Mouse (Mus musculus) lung, postnatal 0 days (tissue): ENCODE data around the gene Gm49368. TPM values are rescaled to one million over a fixed set of nuclear protein-coding genes. Genes with fewer than 3 reads are reported as not detected.
A peak's percentile ranks its signal among the peaks of the same experiment; 100 is the strongest.

Experiments used
- ATAC-seq: fragments of 200-750 bp; cut with Nextera tagmentation; 2 replicates; pipeline ENCODE4 v1.8.0; 2017; ENCODE audit warnings: moderate library complexity
- DNase-seq: peaks from one replicate; pipeline ENCODE4 v3.0.0-alpha.2; 2016; ENCODE audit warnings: low spot score
- H3K27ac ChIP-seq: fragments of 300-500 bp; sonication (generic); 2 replicates; pipeline ENCODE4 v1.5.1; 2014; ENCODE audit warnings: antibody characterized with exemption, mild to moderate bottlenecking, low read length, mixed read lengths
- H3K27me3 ChIP-seq: fragments of 300-500 bp; sonication (generic); replicated peaks from 2 replicates; pipeline ENCODE4 v1.6.1; 2014; ENCODE audit warnings: low read length, mixed read lengths; ENCODE audit not compliant: insufficient read depth
- H3K36me3 ChIP-seq: fragments of 300-500 bp; sonication (generic); 2 replicates; pipeline ENCODE4 v1.6.1; 2014; ENCODE audit warnings: low read length, mixed read lengths; ENCODE audit not compliant: insufficient read depth
- H3K4me1 ChIP-seq: fragments of 300-500 bp; sonication (generic); 2 replicates; pipeline ENCODE4 v1.6.1; 2014; ENCODE audit warnings: antibody characterized with exemption, low read depth, low read length, mixed read lengths; ENCODE audit not compliant: insufficient read depth
- H3K4me2 ChIP-seq: fragments of 300-500 bp; sonication (generic); replicated peaks from 2 replicates; pipeline ENCODE4 v1.6.1; 2014; ENCODE audit warnings: low read depth, mild to moderate bottlenecking, low read length, moderate library complexity, mixed read lengths
- H3K4me3 ChIP-seq: fragments of 300-500 bp; sonication (generic); 2 replicates; pipeline ENCODE4 v1.5.1; 2014; ENCODE audit warnings: low read depth, low read length
- H3K9ac ChIP-seq: fragments of 300-500 bp; sonication (generic); replicated peaks from 2 replicates; pipeline ENCODE4 v1.6.1; 2014; ENCODE audit warnings: low read depth, mild to moderate bottlenecking
- H3K9me3 ChIP-seq: fragments of 300-500 bp; sonication (generic); 2 replicates; pipeline ENCODE4 v1.6.1; 2016; ENCODE audit warnings: low read length, mixed read lengths
- CTCF ChIP-seq: IDR thresholded peaks from 2 replicates; pipeline ENCODE4 v1.5.1; 2016; ENCODE audit warnings: antibody characterized with exemption, mild to moderate bottlenecking
- EP300 ChIP-seq: IDR thresholded peaks from 2 replicates; pipeline ENCODE4 v1.6.1; 2016; ENCODE audit warnings: antibody characterized with exemption, mild to moderate bottlenecking, control low read depth
- WGBS: fragments of 180-500 bp; shearing (Covaris S2); extraction: QIAGEN DNeasy Blood & Tissue Kit; methylation state at CpG from one replicate; pipeline ENCODE4 v1.1.7; 2014; 5-methylcytosine and 5-hydroxymethylcytosine counted together
- polyA plus RNA-seq: library from polyadenylated mRNA; unstranded; fragments of >200 nt; fragmentation: Nextera tagmentation; extraction: Ambion mirVana; gene quantifications from 2 replicates; pipeline ENCODE4 v1.2.1, GENCODE M21; 2015

Gm49368 gene
- polyA plus RNA-seq, 1 experiment from 2014 or later = not detected

DNA sequence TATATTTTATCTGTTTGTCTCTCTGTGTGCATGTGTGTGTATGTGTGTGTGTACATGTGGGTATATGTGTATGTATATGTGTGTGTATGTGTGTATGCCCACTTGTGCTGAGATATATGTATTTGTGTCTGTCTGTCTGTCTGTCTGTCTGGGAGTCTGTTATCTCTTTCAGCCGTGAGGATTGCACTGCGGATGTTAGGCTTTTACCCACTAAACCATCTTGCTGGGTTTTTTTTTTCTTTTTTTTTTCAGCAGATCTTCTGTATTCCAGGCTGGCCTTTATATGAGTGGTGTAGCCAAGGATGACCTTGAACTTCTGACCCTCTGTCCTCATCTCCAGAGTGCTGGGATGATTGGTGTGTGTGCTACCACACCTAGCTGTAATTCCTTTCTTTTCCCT is 13.2 kb upstream of the Gm49368 start:
- no peak overlapping the region for H3K9ac ChIP-seq
- 73% methylated on average over 2 of the region's 2 CpGs for WGBS
- no peak overlapping the region for H3K4me3 ChIP-seq
- H3K27me3 ChIP-seq = no peaks in the 10 kb centered on the region
- H3K27ac ChIP-seq = no peak overlapping the region
- no peaks in the 10 kb centered on the region for H3K9me3 ChIP-seq
- no peak for TF ChIP-seq CTCF
- TF ChIP-seq EP300 = no peak
- DNase-seq = no peak
- no peak overlapping the region for H3K4me2 ChIP-seq
- no peaks in the 10 kb centered on the region for H3K4me1 ChIP-seq
- no peaks in the 10 kb centered on the region for H3K36me3 ChIP-seq
- no peak for ATAC-seq

DNA sequence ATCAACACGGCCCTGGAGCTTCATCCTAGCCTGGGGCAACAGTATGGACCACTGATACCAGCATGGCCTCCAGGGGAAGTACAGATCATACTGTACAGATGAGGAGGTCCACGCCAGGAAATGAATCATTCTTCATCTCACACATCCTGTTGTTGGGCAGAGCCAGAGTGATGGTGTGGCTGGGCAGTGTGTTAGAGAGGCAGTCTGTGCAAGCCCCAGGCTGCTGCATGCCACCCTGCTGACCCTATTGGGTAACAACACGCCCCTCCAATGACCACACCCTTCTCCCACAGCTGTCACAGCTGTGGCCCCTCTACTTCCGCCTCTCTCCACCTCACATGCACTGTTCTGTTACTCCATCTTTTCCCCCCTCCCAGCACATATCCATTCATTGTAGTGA is 11.7 kb upstream of the Gm49368 start:
- no peaks in the 10 kb centered on the region for H3K36me3 ChIP-seq
- H3K4me1 ChIP-seq = no peaks in the 10 kb centered on the region
- no peak overlapping the region for H3K4me3 ChIP-seq
- WGBS = 45% methylated on average over 4 of the region's 4 CpGs
- H3K9ac ChIP-seq = no peak overlapping the region
- DNase-seq = peak; percentile 31
- no peaks in the 10 kb centered on the region for H3K27me3 ChIP-seq
- no peak overlapping the region for H3K27ac ChIP-seq
- no peaks in the 10 kb centered on the region for H3K9me3 ChIP-seq
- peak; percentile 50; the same call in 1 of the 2 replicates for ATAC-seq
- H3K4me2 ChIP-seq = no peak overlapping the region
- TF ChIP-seq CTCF (no peak), EP300 (no peak)

DNA sequence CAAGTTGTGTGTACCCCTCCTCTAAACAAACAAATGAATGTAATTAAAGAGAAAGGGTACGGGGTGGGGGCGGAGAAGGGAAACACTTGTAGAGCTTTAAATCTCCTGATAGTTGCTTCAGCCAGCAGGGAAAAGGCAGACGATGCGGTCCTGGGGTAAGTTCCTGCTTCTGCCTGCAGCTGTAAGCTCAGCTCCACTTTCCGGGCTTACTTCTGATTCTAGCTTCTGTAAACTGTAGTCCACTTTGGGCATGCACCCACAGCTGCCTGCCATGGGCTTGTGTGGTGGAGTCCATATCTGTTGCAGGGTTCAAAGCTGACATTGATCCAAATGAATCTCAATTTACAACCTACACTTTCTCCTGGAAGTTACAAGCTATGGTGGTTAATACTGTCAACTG is 9.4 kb upstream of the Gm49368 start:
- no peak for DNase-seq
- WGBS = 51% methylated on average over 5 of the region's 5 CpGs

DNA sequence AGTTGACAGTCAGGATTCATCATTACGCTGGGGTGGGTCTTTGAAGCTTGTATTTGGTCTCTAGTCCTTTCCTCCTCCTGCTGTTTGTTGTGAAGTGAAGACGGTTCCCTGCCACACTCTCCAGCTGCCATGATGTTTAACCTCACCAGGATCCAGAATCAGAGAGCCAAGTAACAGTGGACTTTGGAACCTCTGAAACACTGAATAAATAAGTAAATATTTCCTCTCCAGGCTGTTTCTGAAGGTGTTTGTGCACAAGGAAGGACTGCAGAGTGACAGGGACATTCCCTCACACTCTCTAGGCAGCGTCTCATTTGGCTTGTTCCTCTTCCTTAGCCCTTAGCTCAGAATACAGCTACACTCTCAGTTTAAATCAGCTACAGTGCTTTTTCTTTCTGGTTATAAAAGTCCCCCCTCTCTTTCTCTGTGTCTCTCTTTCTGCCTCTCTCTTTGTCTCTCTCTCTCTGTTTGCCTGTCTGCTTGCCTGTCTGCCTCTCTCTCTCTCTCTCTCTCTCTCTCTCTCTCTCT is 5.5 kb upstream of the Gm49368 start:
- no peak for ATAC-seq
- no peaks in the 10 kb centered on the region for H3K27me3 ChIP-seq
- H3K4me2 ChIP-seq = no peak overlapping the region
- no peak overlapping the region for H3K27ac ChIP-seq
- no peak overlapping the region for H3K4me3 ChIP-seq
- no peak for TF ChIP-seq EP300
- TF ChIP-seq CTCF = no peak
- no peaks in the 10 kb centered on the region for H3K4me1 ChIP-seq
- H3K9me3 ChIP-seq = no peaks in the 10 kb centered on the region
- H3K9ac ChIP-seq = no peak overlapping the region
- whole genome bisulfite sequencing = 29% methylated on average over 3 of the region's 3 CpGs
- no peaks in the 10 kb centered on the region for H3K36me3 ChIP-seq
- peak; percentile 13 for DNase-seq

More for the DNA sequence above, 9.4 kb upstream of the Gm49368 start:
- H3K9me3 ChIP-seq = no peaks in the 10 kb centered on the region
- H3K4me2 ChIP-seq = no peak overlapping the region
- H3K4me3 ChIP-seq = no peak overlapping the region
- no peaks in the 10 kb centered on the region for H3K4me1 ChIP-seq
- no peak overlapping the region for H3K27ac ChIP-seq
- H3K36me3 ChIP-seq = no peaks in the 10 kb centered on the region
- H3K27me3 ChIP-seq = no peaks in the 10 kb centered on the region
- no peak overlapping the region for H3K9ac ChIP-seq
- TF ChIP-seq EP300 = no peak
- TF ChIP-seq CTCF = no peak
- ATAC-seq = no peak

DNA sequence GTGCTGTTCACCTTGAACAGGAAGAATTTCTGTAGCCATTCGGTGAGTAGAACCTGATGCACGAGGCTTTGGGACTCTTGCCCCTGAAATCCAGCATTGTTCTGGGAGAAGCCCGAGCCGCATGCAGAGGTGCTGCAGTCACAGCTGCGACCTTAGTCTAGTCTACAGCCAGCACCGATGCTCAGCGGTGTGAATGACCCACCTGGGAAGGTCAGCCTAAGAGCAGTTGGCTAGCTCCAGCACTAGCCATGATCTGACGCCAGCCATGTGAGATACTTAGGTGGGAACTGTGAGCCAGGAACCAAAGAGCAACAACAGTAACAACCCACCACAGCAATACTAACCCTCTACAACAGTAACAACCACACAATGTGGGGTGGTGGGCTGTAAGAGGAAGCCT is 4.6 kb upstream of the Gm49368 start:
- 72% methylated on average over 8 of the region's 8 CpGs for WGBS
- H3K4me1 ChIP-seq = no peaks in the 10 kb centered on the region
- ATAC-seq (no peak), DNase-seq (no peak)
- no peaks in the 10 kb centered on the region for H3K27me3 ChIP-seq
- H3K27ac ChIP-seq = no peak overlapping the region
- H3K4me3 ChIP-seq = no peak overlapping the region
- H3K4me2 ChIP-seq = no peak overlapping the region
- H3K36me3 ChIP-seq = no peaks in the 10 kb centered on the region
- H3K9ac ChIP-seq = no peak overlapping the region
- no peaks in the 10 kb centered on the region for H3K9me3 ChIP-seq
- no peak for TF ChIP-seq EP300
- TF ChIP-seq CTCF = no peak

DNA sequence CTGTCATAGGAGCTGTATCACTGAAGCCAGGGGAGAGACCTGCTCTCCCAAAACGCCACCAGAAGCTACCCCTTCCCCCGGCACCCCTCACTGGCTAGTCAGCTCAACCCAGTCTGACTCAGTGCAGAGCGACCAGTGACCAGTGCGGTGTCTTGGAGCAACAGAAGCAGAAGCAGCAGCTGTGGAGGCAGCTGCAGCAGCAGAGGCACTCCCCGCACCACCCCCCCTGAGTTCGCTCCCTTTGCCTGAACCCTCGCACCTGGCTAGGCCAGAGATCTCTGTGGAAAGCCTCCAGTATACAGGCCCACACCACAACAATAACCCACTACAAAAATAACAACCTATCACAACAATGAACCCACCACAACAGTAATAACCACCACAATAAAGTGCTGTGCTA is 3.9 kb upstream of the Gm49368 start:
- Histone ChIP-seq H3K4me1 (no peaks in the 10 kb centered on the region), H3K9ac (no peak overlapping the region), H3K27me3 (no peaks in the 10 kb centered on the region), H3K4me3 (no peak overlapping the region), H3K36me3 (no peaks in the 10 kb centered on the region), H3K9me3 (no peaks in the 10 kb centered on the region), H3K4me2 (no peak overlapping the region), H3K27ac (no peak overlapping the region)
- DNase-seq (no peak), ATAC-seq (no peak)
- TF ChIP-seq EP300 (no peak), CTCF (no peak)
- 58% methylated on average over 7 of the region's 7 CpGs for WGBS

DNA sequence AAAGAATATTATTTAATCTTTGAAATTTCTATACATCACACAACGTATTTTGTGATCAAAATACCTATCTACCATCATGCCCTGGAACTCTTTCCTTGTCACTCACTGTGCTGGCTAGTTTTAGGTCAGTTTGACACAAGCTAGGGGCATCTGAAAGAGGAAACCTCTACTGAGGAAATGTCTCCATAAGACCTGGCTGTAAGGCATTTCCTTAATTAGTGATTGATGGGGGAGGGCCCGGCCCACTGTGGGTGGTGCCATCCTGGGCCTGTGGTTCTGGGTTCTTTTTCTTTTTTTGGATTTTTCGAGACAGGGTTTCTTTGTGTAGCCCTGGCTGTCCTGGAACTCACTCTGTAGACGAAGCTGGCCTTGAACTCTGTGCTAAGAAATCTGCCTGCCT is 3.4 kb upstream of the Gm49368 start:
- Histone ChIP-seq H3K9ac (no peak overlapping the region), H3K36me3 (no peaks in the 10 kb centered on the region), H3K27me3 (no peaks in the 10 kb centered on the region), H3K9me3 (no peaks in the 10 kb centered on the region), H3K4me3 (no peak overlapping the region), H3K27ac (no peak overlapping the region), H3K4me2 (no peak overlapping the region), H3K4me1 (no peaks in the 10 kb centered on the region)
- WGBS = 66% methylated on average over 4 of the region's 4 CpGs
- DNase-seq (no peak), ATAC-seq (no peak)
- TF ChIP-seq CTCF (no peak), EP300 (no peak)
